ENCODE assay signal across 30 mouse cellular contexts in the genomic region with DNA sequence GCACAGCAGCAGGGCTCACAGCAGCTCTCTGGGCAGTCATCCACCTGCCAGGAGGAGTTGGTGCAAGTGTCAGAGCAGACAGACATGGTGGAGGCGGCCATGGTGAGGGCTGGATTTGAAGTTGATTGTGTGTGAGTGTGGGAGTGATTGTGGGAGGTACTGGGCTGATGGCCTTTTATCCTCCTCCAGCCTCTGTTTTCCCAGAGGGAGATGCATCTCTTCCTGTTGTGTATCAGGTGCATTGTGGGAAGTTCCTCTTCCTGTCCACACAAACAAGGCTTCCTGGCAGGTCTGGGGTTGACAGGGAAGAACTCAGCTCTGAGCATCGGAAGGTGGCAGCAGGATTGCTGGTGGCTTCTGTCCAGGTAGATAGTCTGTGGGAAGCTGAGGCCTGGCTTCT. TPM values are rescaled to one million over a fixed set of nuclear protein-coding genes. Genes with fewer than 3 reads are reported as not detected.
DNase-seq lines count a peak whose midpoint lies in the region; ATAC-seq lines count a peak whose summit lies in the region.
"Had no signal": no experiment of that assay in that cellular context is flagged by ENCODE, and none has a peak within 500 bp of the region (broad histone marks: within the 10 kb centered on the region; RNA-seq: fewer than 3 reads in every experiment).

Gene Gm9639 (minus strand): TSS at position 101 of the 400 bp plus-strand sequence.

- no peak for ATAC-seq in forebrain, embryonic 12.5 days (ENCODE audit: low FRiP score)
- no peak for ATAC-seq in forebrain, embryonic 15.5 days (replicated peaks)
- no peak for ATAC-seq in midbrain, embryonic 16.5 days
- no peak for ATAC-seq in neural tube, embryonic 15.5 days (ENCODE audit: low FRiP score)
- ATAC-seq: forebrain, postnatal 0 days; intestine, embryonic 15.5 days; Patski had no signal

- H3K9me3 ChIP-seq in forebrain, embryonic 12.5 days, result no peaks in the 10 kb centered on the region
- H3K9me3 ChIP-seq in forebrain, embryonic 15.5 days, result no peaks in the 10 kb centered on the region
- no peaks in the 10 kb centered on the region for H3K9me3 ChIP-seq in midbrain, embryonic 10.5 days (replicated peaks)
- no peaks in the 10 kb centered on the region for H3K9me3 ChIP-seq in midbrain, embryonic 16.5 days (replicated peaks; ENCODE audit: control insufficient read depth, low read length, poor library complexity, severe bottlenecking)
- no peaks in the 10 kb centered on the region for H3K9me3 ChIP-seq in neural tube, embryonic 15.5 days (replicated peaks)
- H3K9me3 ChIP-seq: G1E; heart, embryonic 10.5 days; heart, embryonic 13.5 days; hindbrain, embryonic 12.5 days; hindbrain, embryonic 15.5 days; intestine, embryonic 15.5 days had no signal

- H3K4me3 ChIP-seq in forebrain, embryonic 12.5 days (replicated peaks), result no peak within 1 kb of the TSS
- no peak within 1 kb of the TSS for H3K4me3 ChIP-seq in forebrain, embryonic 15.5 days
- no peak within 1 kb of the TSS for H3K4me3 ChIP-seq in midbrain, embryonic 10.5 days
- no peak within 1 kb of the TSS for H3K4me3 ChIP-seq in midbrain, embryonic 16.5 days (ENCODE audit: low read depth, low read length)
- no peak within 1 kb of the TSS for H3K4me3 ChIP-seq in neural tube, embryonic 15.5 days (replicated peaks)
- H3K4me3 ChIP-seq: gastrocnemius, adult 2 months; heart, embryonic 10.5 days; heart, embryonic 13.5 days; hindbrain, embryonic 12.5 days; hindbrain, embryonic 15.5 days; intestine, embryonic 15.5 days had no signal

- H3K4me2 ChIP-seq in forebrain, embryonic 12.5 days, result no peak within 1 kb of the TSS
- H3K4me2 ChIP-seq in forebrain, embryonic 15.5 days (replicated peaks), result no peak within 1 kb of the TSS
- no peak within 1 kb of the TSS for H3K4me2 ChIP-seq in midbrain, embryonic 16.5 days (ENCODE audit: low read length)
- H3K4me2 ChIP-seq in neural tube, embryonic 15.5 days, result no peak within 1 kb of the TSS
- H3K4me2 ChIP-seq: heart, embryonic 13.5 days; hindbrain, embryonic 12.5 days; hindbrain, embryonic 15.5 days; intestine, embryonic 15.5 days had no signal

- 0 out of 2 replicates have a peak within 1 kb of the TSS, but pooled peaks have one; percentile 36 for H3K27ac ChIP-seq in forebrain, embryonic 12.5 days
- no peak within 1 kb of the TSS for H3K27ac ChIP-seq in forebrain, embryonic 15.5 days (replicated peaks)
- peak within 1 kb of the TSS; percentile 59 for H3K27ac ChIP-seq in midbrain, embryonic 10.5 days (replicated peaks)
- no peak within 1 kb of the TSS for H3K27ac ChIP-seq in midbrain, embryonic 16.5 days (ENCODE audit: low read length)
- no peak within 1 kb of the TSS for H3K27ac ChIP-seq in neural tube, embryonic 15.5 days (replicated peaks)
- H3K27ac ChIP-seq: gastrocnemius, adult 2 months; heart, embryonic 10.5 days; heart, embryonic 13.5 days; hindbrain, embryonic 12.5 days; hindbrain, embryonic 15.5 days; intestine, embryonic 15.5 days had no signal

- no peaks in the 10 kb centered on the region for H3K36me3 ChIP-seq in forebrain, embryonic 12.5 days (replicated peaks)
- H3K36me3 ChIP-seq in forebrain, embryonic 15.5 days, result no peaks in the 10 kb centered on the region
- H3K36me3 ChIP-seq in midbrain, embryonic 10.5 days, result no peaks in the 10 kb centered on the region
- no peaks in the 10 kb centered on the region for H3K36me3 ChIP-seq in midbrain, embryonic 16.5 days (ENCODE audit: control insufficient read depth, insufficient read depth, low read length)
- no peaks in the 10 kb centered on the region for H3K36me3 ChIP-seq in neural tube, embryonic 15.5 days
- H3K36me3 ChIP-seq: G1E; heart, embryonic 10.5 days; heart, embryonic 13.5 days; hindbrain, embryonic 12.5 days; hindbrain, embryonic 15.5 days; intestine, embryonic 15.5 days had no signal

- no peak within 1 kb of the TSS for H3K9ac ChIP-seq in forebrain, embryonic 12.5 days
- H3K9ac ChIP-seq in forebrain, embryonic 15.5 days (replicated peaks), result no peak within 1 kb of the TSS
- no peak within 1 kb of the TSS for H3K9ac ChIP-seq in midbrain, embryonic 16.5 days (ENCODE audit: low read depth, low read length)
- no peak within 1 kb of the TSS for H3K9ac ChIP-seq in neural tube, embryonic 15.5 days (replicated peaks)
- H3K9ac ChIP-seq: forebrain, postnatal 0 days; heart, embryonic 13.5 days; hindbrain, embryonic 12.5 days; hindbrain, embryonic 15.5 days; intestine, embryonic 15.5 days had no signal

- 55% methylated on average over 2 of the region's 2 CpGs for WGBS in forebrain, embryonic 12.5 days
- 58% methylated on average over 2 of the region's 2 CpGs for WGBS in forebrain, embryonic 15.5 days
- WGBS in midbrain, embryonic 10.5 days, result 57% methylated on average over 2 of the region's 2 CpGs
- 94% methylated on average over 2 of the region's 2 CpGs for WGBS in midbrain, embryonic 16.5 days
- WGBS in neural tube, embryonic 15.5 days, result 56% methylated on average over 2 of the region's 2 CpGs

- no peak for DNase-seq in midbrain, embryonic 10.5 days (ENCODE audit: low spot score)
- peak; percentile 6 for DNase-seq in neural tube, embryonic 10.5 days (ENCODE audit: extremely low spot score, low spot score)
- DNase-seq: adrenal gland, postnatal 10 days; adrenal gland, postnatal 36 days; B cell, adult 2 months; cerebellum, adult 18-20 months; cerebellum, adult 9-10 months; cerebellum, postnatal 14 days; forebrain, postnatal 0 days; gastrocnemius, adult 2 months; gastrocnemius, postnatal 14 days; heart, adult 18-20 months; heart, postnatal 14 days; heart, postnatal 4 days had no signal

- H3K27me3 ChIP-seq in forebrain, embryonic 12.5 days, result no peaks in the 10 kb centered on the region
- H3K27me3 ChIP-seq in forebrain, embryonic 15.5 days, result no peaks in the 10 kb centered on the region
- H3K27me3 ChIP-seq in midbrain, embryonic 10.5 days (ENCODE audit: low read depth, poor library complexity, severe bottlenecking), result no peaks in the 10 kb centered on the region
- H3K27me3 ChIP-seq in midbrain, embryonic 16.5 days (ENCODE audit: control insufficient read depth, insufficient read depth, low read depth, low read length), result no peaks in the 10 kb centered on the region
- H3K27me3 ChIP-seq in neural tube, embryonic 15.5 days (replicated peaks), result no peaks in the 10 kb centered on the region
- H3K27me3 ChIP-seq: heart, embryonic 13.5 days; hindbrain, embryonic 12.5 days; hindbrain, embryonic 15.5 days; intestine, embryonic 15.5 days had no signal

- peaks cover 16% of the 10 kb centered on the region; the same call in 1 of the 2 replicates for H3K4me1 ChIP-seq in forebrain, embryonic 12.5 days
- no peaks in the 10 kb centered on the region for H3K4me1 ChIP-seq in forebrain, embryonic 15.5 days
- peaks cover 22% of the 10 kb centered on the region for H3K4me1 ChIP-seq in midbrain, embryonic 10.5 days
- H3K4me1 ChIP-seq in midbrain, embryonic 16.5 days (ENCODE audit: control insufficient read depth, insufficient read depth, low read length), result no peaks in the 10 kb centered on the region
- H3K4me1 ChIP-seq in neural tube, embryonic 15.5 days, result 0 out of 2 replicates have a peak, but pooled peaks cover 5% of the 10 kb centered on the region
- H3K4me1 ChIP-seq: hindbrain, embryonic 15.5 days; intestine, embryonic 15.5 days had no signal

RNA-seq across cellular contexts. Expression of gene Gm9639, which starts in this region (rescaled TPM):
- not detected in 2 replicates for polyA plus RNA-seq in forebrain, embryonic 12.5 days (2016; fragmentation: Nextera tagmentation; extraction: Ambion mirVana)
- polyA plus RNA-seq in forebrain, embryonic 15.5 days (2015; fragmentation: Nextera tagmentation; extraction: Ambion mirVana), result not detected in 2 replicates
- not detected in 2 replicates for polyA plus RNA-seq in midbrain, embryonic 10.5 days (2016; fragmentation: Nextera tagmentation; extraction: Ambion mirVana)
- not detected in 2 replicates for polyA plus RNA-seq in midbrain, embryonic 16.5 days (2015; fragmentation: Nextera tagmentation; extraction: Ambion mirVana)
- polyA plus RNA-seq in neural tube, embryonic 15.5 days (2015; fragmentation: Nextera tagmentation; extraction: Ambion mirVana), result not detected in 2 replicates
- polyA plus RNA-seq: embryonic facial prominence, embryonic 11.5 days; embryonic facial prominence, embryonic 14.5 days; forebrain, embryonic 11.5 days; forebrain, postnatal 0 days; frontal cortex, adult 2 months; G1E; heart, embryonic 10.5 days; heart, embryonic 13.5 days; heart, embryonic 16.5 days; hindbrain, embryonic 12.5 days; hindbrain, embryonic 15.5 days; intestine, embryonic 15.5 days; Patski had no signal

Comparison
In these comparisons a context has a peak if more than half of its experiments do, and no peak if none do; other contexts are left out.
1. H3K27ac ChIP-seq: peak in forebrain, embryonic 12.5 days (single experiment) and midbrain, embryonic 10.5 days (single experiment); none in forebrain, embryonic 15.5 days (single experiment), midbrain, embryonic 16.5 days (single experiment) and neural tube, embryonic 15.5 days (single experiment).